Mouse (Mus musculus) MEL (cell line): ENCODE data around the gene Ubash3b.

Source experiments
- CTCF ChIP-seq, 3 experiments: IDR thresholded peaks in 2 of 3; conservative IDR thresholded peaks in 1 of 3; 2 replicates each; pipeline ENCODE4 v1.5.1; 2011 to 2012; ENCODE audit warnings: low read length in 3 of 3, low read depth in 2 of 3, mild to moderate bottlenecking in 2 of 3, improper control_type of control experiment in 1 of 3, inconsistent platforms in 1 of 3, mixed read lengths in 1 of 3, moderate library complexity in 1 of 3; ENCODE audit not compliant: control insufficient read depth in 1 of 3, insufficient read depth in 1 of 3, poor library complexity in 1 of 3, severe bottlenecking in 1 of 3
- ELF1 ChIP-seq: IDR thresholded peaks from 2 replicates; pipeline ENCODE4 v1.6.1; 2014; ENCODE audit warnings: low read depth, mild to moderate bottlenecking, inconsistent platforms, low read length, improper control_type of control experiment, moderate library complexity
- EP300 ChIP-seq, 2 experiments: IDR thresholded peaks; 2 replicates each; pipeline ENCODE4 v1.6.1; 2011; ENCODE audit warnings: improper control_type of control experiment in 2 of 2, low read length in 2 of 2, low read depth in 1 of 2, mild to moderate bottlenecking in 1 of 2
- GATA1 ChIP-seq: IDR thresholded peaks from 2 replicates; pipeline ENCODE4 v1.6.1; 2011; ENCODE audit warnings: low read depth, low read length, improper control_type of control experiment
- TCF12 ChIP-seq: IDR thresholded peaks from 2 replicates; pipeline ENCODE4 v1.6.1; 2014; ENCODE audit warnings: low read depth, mild to moderate bottlenecking, inconsistent platforms, low read length, improper control_type of control experiment, moderate library complexity
- ZC3H11A ChIP-seq: IDR thresholded peaks from 2 replicates; pipeline ENCODE4 v1.6.1; 2012; ENCODE audit warnings: low read depth, mild to moderate bottlenecking, inconsistent platforms, low read length, improper control_type of control experiment
- ZKSCAN1 ChIP-seq: IDR thresholded peaks from 2 replicates; pipeline ENCODE4 v1.6.1; 2012; ENCODE audit warnings: low read depth, mild to moderate bottlenecking, inconsistent platforms, low read length, improper control_type of control experiment, moderate library complexity
- ZNF384 ChIP-seq: IDR thresholded peaks from 2 replicates; pipeline ENCODE4 v1.6.1; 2012; ENCODE audit warnings: low read depth, mild to moderate bottlenecking, inconsistent platforms, low read length, improper control_type of control experiment

DNA sequence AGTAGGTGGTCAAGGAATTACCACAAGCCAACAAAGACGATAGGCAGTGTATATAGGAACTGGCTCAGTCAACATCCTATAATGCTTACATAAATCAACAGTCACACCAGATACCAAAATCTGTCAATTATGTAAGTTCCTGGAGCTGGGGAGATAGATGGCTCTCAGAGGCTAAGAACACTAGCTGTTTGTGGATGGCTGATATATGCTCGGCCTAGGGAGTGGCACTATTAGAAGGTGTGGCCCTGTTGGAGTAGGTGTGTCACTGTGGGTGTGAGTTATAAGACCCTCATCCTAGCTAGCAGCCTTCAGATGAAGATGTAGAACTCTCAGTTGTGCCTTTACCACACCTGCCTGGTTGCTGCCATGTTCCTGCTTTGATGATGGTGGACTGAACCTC lies 113.8 kb downstream of the Ubash3b start:
- TF ChIP-seq EP300 (IDR thresholded peaks at IDR 0.05; ENCODE audit: low read depth in 1 of 2, low read length in 2 of 2): no peak
- no peak for TF ChIP-seq CTCF (IDR thresholded peaks at IDR 0.05 in 2 of 3, conservative IDR thresholded peaks at IDR 0.05 in 1 of 3; ENCODE audit: control insufficient read depth in 1 of 3, insufficient read depth in 1 of 3, low read depth in 2 of 3, low read length in 3 of 3, poor library complexity in 1 of 3, severe bottlenecking in 1 of 3)
- no peak for TF ChIP-seq ZC3H11A
- no peak for TF ChIP-seq GATA1
- no peak for TF ChIP-seq TCF12
- TF ChIP-seq ZKSCAN1: no peak
- TF ChIP-seq ZNF384: no peak
- TF ChIP-seq ELF1: no peak
